Mouse (Mus musculus) liver, postnatal 0 days (tissue): ENCODE measurements around the gene Utrn. TPM values are rescaled to one million over a fixed set of nuclear protein-coding genes. Genes with fewer than 3 reads are reported as not detected.

Experiments
- ATAC-seq: fragments of 200-750 bp; cut with Nextera tagmentation; 2 replicates; pipeline ENCODE4 v1.8.0; 2017; ENCODE audit warnings: mild to moderate bottlenecking, moderate library complexity
- DNase-seq: peaks from one replicate; pipeline ENCODE4 v3.0.0-alpha.2; 2016
- H3K27ac ChIP-seq: fragments of 300-500 bp; sonication (generic); 2 replicates; pipeline ENCODE4 v1.5.1; 2014; ENCODE audit warnings: antibody characterized with exemption, moderate library complexity, mild to moderate bottlenecking, low read depth
- H3K27me3 ChIP-seq: fragments of 300-500 bp; sonication (generic); 2 replicates; pipeline ENCODE4 v1.6.1; 2014; ENCODE audit warnings: low read length, control low read depth, mixed read lengths; ENCODE audit not compliant: insufficient read depth
- H3K36me3 ChIP-seq: fragments of 300-500 bp; sonication (generic); replicated peaks from 2 replicates; pipeline ENCODE4 v1.6.1; 2014; ENCODE audit warnings: mild to moderate bottlenecking, control low read depth, low read length, moderate library complexity, mixed read lengths; ENCODE audit not compliant: insufficient read depth
- H3K4me1 ChIP-seq: fragments of 300-500 bp; sonication (generic); 2 replicates; pipeline ENCODE4 v1.6.1; 2014; ENCODE audit warnings: antibody characterized with exemption, mild to moderate bottlenecking, control low read depth; ENCODE audit not compliant: insufficient read depth
- H3K4me2 ChIP-seq: fragments of 300-500 bp; sonication (generic); 2 replicates; pipeline ENCODE4 v1.6.1; 2014; ENCODE audit warnings: low read depth, mild to moderate bottlenecking, low read length, moderate library complexity, mixed read lengths
- H3K4me3 ChIP-seq: fragments of 300-500 bp; sonication (generic); 2 replicates; pipeline ENCODE4 v1.5.1; 2014; ENCODE audit warnings: low read depth, low read length
- H3K9ac ChIP-seq: fragments of 300-500 bp; sonication (generic); replicated peaks from 2 replicates; pipeline ENCODE4 v1.6.1; 2014; ENCODE audit warnings: mild to moderate bottlenecking, moderate library complexity
- H3K9me3 ChIP-seq: fragments of 300-500 bp; sonication (generic); 2 replicates; pipeline ENCODE4 v1.6.1; 2016; ENCODE audit warnings: mild to moderate bottlenecking, control low read depth, low read length, mixed read lengths
- CTCF ChIP-seq: sonication (generic); IDR thresholded peaks from 2 replicates; pipeline ENCODE4 v1.5.1; 2016; ENCODE audit warnings: antibody characterized with exemption, low read depth
- EP300 ChIP-seq: IDR thresholded peaks from 2 replicates; pipeline ENCODE4 v1.6.1; 2016; ENCODE audit warnings: antibody characterized with exemption, low read depth, mild to moderate bottlenecking
- WGBS: fragments of 180-500 bp; shearing (Covaris S2); extraction: QIAGEN DNeasy Blood & Tissue Kit; methylation state at CpG from one replicate; pipeline ENCODE4 v1.1.7; 2014; ENCODE audit not compliant: insufficient replicate concordance; 5-methylcytosine and 5-hydroxymethylcytosine counted together
- polyA plus RNA-seq: library from polyadenylated mRNA; unstranded; fragments of >200 nt; fragmentation: Nextera tagmentation; extraction: Ambion mirVana; gene quantifications from 2 replicates; pipeline ENCODE4 v1.2.1, GENCODE M21; 2015

Gene Utrn
- polyA plus RNA-seq, 1 experiment from 2014 or later = 9.7 TPM

DNA sequence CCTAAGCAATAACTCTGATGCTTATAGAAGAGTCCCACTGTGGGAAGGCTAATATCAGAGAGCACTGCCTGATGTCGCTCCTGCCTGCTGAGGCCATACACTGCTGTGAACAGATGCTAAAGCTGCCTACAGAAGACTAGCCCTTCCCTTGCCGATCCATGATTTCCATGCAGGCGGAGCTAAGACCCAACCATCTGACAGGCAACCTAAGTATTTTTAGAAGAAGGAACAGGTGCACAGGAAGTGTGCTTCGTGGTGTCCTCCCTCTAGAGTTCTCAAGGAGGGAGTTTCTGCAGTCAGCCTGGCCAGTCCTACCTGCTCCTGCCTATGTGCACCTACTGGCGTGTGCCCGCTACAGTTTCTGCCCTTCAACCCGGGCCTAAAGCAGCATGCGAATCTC, 150.8 kb downstream of the Utrn start:
- Histone ChIP-seq H3K4me1 (no peaks in the 10 kb centered on the region), H3K36me3 (peaks cover 15% of the 10 kb centered on the region), H3K4me2 (no peak overlapping the region), H3K9me3 (no peaks in the 10 kb centered on the region), H3K4me3 (no peak overlapping the region), H3K27ac (no peak overlapping the region), H3K27me3 (no peaks in the 10 kb centered on the region), H3K9ac (no peak overlapping the region)
- 76% methylated on average over 8 of the region's 8 CpGs for WGBS
- ATAC-seq = no peak
- TF ChIP-seq CTCF (no peak), EP300 (no peak)
- no peak for DNase-seq

DNA sequence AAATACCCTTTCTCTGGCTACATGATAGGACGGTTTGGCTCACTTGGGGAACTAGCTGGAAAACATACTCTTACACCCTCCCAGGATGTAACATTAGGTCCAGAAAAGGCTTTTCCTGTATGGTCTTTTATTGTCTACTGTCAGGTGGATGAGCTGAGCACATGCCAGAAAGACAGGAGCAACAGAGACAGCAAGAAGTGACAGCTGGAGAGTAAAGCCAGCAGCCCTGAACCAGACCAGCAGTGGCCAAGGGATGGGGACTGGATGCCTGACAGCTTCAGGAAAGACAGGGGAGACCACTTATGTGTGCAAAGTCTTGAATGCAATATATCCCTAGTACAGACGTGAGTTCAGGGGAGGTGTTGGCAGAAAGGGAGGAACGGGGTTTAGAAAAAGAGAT, 151.8 kb downstream of the Utrn start:
- WGBS = 87% methylated on average over 3 of the region's 3 CpGs
- no peak for TF ChIP-seq CTCF
- TF ChIP-seq EP300 = no peak
- Histone ChIP-seq H3K4me1 (no peaks in the 10 kb centered on the region), H3K27me3 (no peaks in the 10 kb centered on the region), H3K4me3 (no peak overlapping the region), H3K27ac (no peak overlapping the region), H3K9me3 (no peaks in the 10 kb centered on the region), H3K4me2 (no peak overlapping the region), H3K36me3 (peaks cover 17% of the 10 kb centered on the region), H3K9ac (no peak overlapping the region)
- DNase-seq = no peak
- no peak for ATAC-seq

DNA sequence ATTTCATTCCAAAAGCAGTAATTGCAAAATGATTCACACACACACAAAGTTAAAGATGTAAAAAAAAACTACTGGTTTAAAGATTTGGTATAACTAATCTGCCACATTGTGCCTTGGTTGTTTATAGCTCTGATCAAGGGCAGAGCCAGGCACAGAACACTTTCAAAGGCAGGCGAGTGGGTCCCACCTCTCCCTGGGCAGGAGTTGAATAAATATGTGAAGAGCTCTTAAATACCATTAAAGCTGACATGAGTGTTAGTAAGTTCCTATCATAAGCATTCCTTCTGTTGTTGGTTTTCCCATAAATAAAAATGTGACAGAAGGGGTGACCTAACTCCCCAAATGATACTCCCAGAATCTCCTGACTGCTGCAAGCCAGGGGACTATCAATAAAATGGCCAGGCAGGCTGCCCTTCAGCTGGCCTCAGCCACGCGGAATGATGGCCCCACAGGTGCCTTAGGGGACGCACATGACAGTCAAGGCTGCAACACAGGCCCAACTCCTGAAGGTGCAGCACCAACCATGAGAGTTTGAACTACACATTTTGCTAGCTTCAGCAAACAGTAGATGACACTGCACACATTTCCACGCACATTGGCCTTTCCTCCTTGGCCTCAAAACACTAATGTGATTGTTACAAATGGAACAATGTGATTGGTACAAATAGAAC, 152.4 kb downstream of the Utrn start:
- Histone ChIP-seq H3K9me3 (no peaks in the 10 kb centered on the region), H3K4me3 (no peak overlapping the region), H3K27ac (no peak overlapping the region), H3K9ac (no peak overlapping the region), H3K4me1 (no peaks in the 10 kb centered on the region), H3K27me3 (no peaks in the 10 kb centered on the region), H3K4me2 (no peak overlapping the region), H3K36me3 (peaks cover 21% of the 10 kb centered on the region)
- WGBS = 79% methylated on average over 5 of the region's 5 CpGs
- no peak for TF ChIP-seq EP300
- no peak for TF ChIP-seq CTCF
- ATAC-seq (no peak), DNase-seq (no peak)

DNA sequence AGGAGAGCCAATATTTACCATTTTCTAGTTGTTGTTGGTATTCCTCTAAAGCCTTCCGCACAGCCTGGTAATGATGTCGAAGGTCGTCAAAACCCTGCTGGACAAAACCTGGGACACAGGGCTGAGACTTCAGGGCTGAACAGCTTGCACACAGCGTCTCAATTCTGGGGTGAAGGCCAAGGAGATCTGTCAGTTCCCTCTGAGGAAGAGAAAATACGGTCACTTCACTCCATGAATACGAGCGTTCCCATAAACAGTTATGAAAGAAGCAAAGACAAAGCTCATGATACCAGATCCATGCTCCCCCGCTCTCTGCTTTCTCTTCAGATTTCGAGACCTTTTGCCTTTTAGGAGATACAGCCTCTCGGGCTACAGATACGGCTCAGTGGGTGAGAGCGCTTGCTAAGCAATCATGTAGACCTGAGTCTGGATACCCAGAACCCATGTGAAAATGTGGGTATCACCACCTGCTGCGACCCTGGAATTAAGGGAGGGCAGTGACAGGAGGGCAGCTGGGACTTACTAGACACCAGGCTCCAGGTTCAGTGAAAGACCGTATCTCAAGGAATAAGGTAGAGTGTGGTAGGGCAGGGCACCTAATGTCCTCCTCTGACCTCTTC, 155.8 kb downstream of the Utrn start:
- no peaks in the 10 kb centered on the region for H3K27me3 ChIP-seq
- no peak overlapping the region for H3K4me3 ChIP-seq
- no peak overlapping the region for H3K27ac ChIP-seq
- TF ChIP-seq CTCF = no peak
- no peak for TF ChIP-seq EP300
- H3K9ac ChIP-seq = no peak overlapping the region
- DNase-seq (no peak), ATAC-seq (no peak)
- H3K4me1 ChIP-seq = no peaks in the 10 kb centered on the region
- no peaks in the 10 kb centered on the region for H3K9me3 ChIP-seq
- H3K4me2 ChIP-seq = no peak overlapping the region
- peaks cover 11% of the 10 kb centered on the region for H3K36me3 ChIP-seq
- WGBS = 86% methylated on average over 14 of the region's 14 CpGs

DNA sequence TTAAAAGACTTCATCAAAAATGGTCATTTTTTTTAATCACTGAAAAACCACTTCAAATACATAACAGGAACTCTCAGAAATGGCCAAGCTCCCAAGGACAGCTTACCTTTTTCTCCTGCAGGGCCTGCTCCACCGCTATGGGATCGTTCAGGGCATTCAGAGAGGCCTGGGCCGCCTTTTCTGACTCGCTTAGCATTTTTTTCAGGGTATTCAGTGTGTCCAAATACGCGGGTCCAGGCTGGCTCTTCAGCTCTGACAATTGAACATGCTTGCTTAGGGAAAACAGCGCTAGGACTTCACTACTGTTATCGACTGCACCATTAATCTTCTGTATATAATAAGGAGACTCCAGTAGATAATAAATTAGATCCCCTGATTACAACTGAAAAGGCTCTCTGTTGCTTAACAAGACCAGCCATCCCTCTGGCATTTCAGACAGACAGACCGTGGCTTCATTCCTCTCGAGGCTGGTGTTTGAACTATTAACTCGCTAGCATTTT, 157.8 kb downstream of the Utrn start:
- H3K27me3 ChIP-seq = no peaks in the 10 kb centered on the region
- no peak overlapping the region for H3K9ac ChIP-seq
- H3K4me1 ChIP-seq = no peaks in the 10 kb centered on the region
- H3K36me3 ChIP-seq = peaks cover 14% of the 10 kb centered on the region
- TF ChIP-seq CTCF (no peak), EP300 (no peak)
- no peak overlapping the region for H3K4me3 ChIP-seq
- 88% methylated on average over 11 of the region's 11 CpGs for WGBS
- ATAC-seq = no peak
- H3K27ac ChIP-seq = no peak overlapping the region
- no peak for DNase-seq
- H3K4me2 ChIP-seq = no peak overlapping the region
- H3K9me3 ChIP-seq = no peaks in the 10 kb centered on the region

DNA sequence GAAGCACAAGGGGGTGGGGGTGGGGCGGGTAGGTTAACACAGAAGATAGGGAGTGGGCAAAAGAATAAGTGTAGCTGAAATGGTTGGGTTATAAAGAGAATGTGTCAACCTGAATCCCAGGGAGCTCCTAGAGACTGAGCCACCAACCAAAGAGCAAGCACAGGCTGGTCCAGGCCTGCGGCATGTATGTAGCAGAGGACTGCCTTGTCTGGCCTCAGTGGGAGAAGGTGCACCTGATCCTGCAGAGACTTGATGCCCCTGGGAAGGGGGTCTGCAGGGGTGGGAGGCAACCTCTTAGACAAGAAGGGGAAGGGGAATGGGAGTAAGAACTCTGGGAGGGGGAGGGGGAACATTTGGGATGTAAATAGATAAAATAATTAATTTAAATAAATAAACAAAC, 162.6 kb downstream of the Utrn start:
- no peak overlapping the region for H3K27ac ChIP-seq
- H3K9me3 ChIP-seq = no peaks in the 10 kb centered on the region
- 76% methylated on average over 2 of the region's 2 CpGs for WGBS
- TF ChIP-seq EP300 (no peak), CTCF (no peak)
- no peaks in the 10 kb centered on the region for H3K4me1 ChIP-seq
- no peak overlapping the region for H3K9ac ChIP-seq
- no peak overlapping the region for H3K4me2 ChIP-seq
- H3K4me3 ChIP-seq = no peak overlapping the region
- ATAC-seq (no peak), DNase-seq (no peak)
- H3K27me3 ChIP-seq = no peaks in the 10 kb centered on the region
- H3K36me3 ChIP-seq = 0 out of 2 replicates have a peak, but pooled peaks cover 5% of the 10 kb centered on the region
